Mouse (Mus musculus) embryonic fibroblast, embryonic 13.5 days (primary cell): ENCODE results near the gene Ankrd10.
"Not testable (repeated sequence)": the region's sequence is repeated elsewhere in the genome, so short reads cannot be mapped to it uniquely, and the experiment has no call there.

Source experiments
- CTCF ChIP-seq: IDR thresholded peaks from 2 replicates; pipeline ENCODE4 v1.5.1; 2011; ENCODE audit warnings: mild to moderate bottlenecking, control low read depth, low read length, moderate library complexity, borderline replicate concordance; ENCODE audit not compliant: insufficient read depth
- POLR2A ChIP-seq: IDR thresholded peaks from 2 replicates; pipeline ENCODE4 v1.6.1; 2011; ENCODE audit warnings: low read depth, mild to moderate bottlenecking, control low read depth, low read length, moderate library complexity

DNA sequence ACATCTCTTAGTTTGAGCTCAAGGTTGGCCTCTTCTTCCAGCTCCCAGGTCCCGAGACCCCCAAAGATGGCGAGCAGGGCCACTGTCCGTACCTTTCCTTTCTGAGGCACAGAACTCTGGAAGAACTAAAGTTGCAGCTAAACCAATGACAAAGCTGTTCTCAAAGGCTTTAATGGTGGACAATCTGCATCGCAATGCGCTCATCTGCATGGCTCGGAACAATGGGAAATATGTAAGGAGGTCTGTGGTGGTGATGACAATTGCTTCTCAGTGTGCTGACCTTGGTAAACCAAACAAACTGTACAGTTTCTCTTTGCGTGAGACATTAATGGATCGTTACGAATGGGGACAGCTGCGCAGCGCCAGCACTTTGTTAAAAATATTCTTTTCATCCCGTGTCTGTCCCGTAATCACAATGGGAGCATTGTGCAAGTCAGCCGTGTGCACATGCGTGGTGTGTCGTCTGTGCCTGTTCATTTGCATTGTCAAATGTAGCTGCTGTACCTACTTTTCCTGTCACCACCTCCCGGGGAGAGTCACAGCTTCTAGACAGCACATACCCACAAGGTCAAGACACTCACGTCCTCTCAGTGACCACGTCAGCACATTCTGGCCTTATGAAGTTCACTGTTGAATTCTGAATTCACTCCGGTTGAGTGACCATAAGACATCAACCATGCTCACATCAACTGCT, 30.6 kb upstream of the Ankrd10 start:
- TF ChIP-seq CTCF, POLR2A: not testable (repeated sequence)
